Mouse (Mus musculus) neural tube, embryonic 10.5 days (tissue): ENCODE measurements at regions not wholly inside any gene's neighbourhood (a gene's known extent, or its start where the extent isn't known, plus 50 kb on each side); places are given as distances from the start of the nearest gene placed in this dataset.

Experiments
- DNase-seq: peaks from one replicate; pipeline ENCODE4 v3.0.0-alpha.2; 2017; ENCODE audit warnings: low spot score; ENCODE audit errors: extremely low spot score

DNA sequence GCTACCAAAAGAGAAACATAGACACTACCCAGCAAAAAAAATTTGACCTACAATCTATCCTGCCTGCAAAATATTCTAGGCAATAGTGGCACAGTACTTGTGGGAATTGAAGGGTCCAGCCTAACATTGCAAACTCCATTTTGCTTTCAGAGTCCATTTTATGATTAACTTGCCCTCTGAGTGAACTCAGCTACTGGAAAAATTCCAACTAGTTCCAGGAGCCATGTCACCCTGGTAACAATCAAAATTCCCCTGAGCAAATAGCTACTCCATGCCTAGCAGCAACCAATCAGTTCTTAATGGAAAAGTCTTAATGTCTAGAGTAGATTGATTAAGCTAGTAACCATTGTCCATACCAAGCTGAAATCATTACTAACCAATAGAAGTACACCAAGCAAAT lies 104.3 kb upstream of the Ankrd50 start:
- DNase-seq = no peak

GRCm38 (mm10) chr3:38585509-38585908 lies 100.9 kb upstream of the Ankrd50 start:
- no peak for DNase-seq

DNA sequence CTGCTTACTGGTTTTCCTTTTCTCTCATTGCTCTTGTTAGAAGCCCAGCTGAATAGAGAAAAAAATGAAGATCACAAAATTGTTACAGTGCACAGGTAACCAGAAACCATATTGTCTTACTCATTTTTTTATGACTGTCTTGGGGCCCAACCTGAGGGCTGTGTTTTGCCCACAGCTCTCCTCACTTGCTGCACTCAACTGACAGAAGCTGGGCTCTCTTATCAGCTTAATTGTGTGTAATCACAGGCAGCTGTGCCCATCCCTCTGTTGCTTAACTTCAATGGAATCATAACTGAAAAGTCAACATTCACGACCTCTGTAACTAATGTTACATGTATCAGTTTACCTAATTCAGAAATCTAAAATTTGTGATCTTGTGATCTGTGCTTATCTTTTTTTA lies 95.1 kb upstream of the Ankrd50 start:
- DNase-seq = no peak

DNA sequence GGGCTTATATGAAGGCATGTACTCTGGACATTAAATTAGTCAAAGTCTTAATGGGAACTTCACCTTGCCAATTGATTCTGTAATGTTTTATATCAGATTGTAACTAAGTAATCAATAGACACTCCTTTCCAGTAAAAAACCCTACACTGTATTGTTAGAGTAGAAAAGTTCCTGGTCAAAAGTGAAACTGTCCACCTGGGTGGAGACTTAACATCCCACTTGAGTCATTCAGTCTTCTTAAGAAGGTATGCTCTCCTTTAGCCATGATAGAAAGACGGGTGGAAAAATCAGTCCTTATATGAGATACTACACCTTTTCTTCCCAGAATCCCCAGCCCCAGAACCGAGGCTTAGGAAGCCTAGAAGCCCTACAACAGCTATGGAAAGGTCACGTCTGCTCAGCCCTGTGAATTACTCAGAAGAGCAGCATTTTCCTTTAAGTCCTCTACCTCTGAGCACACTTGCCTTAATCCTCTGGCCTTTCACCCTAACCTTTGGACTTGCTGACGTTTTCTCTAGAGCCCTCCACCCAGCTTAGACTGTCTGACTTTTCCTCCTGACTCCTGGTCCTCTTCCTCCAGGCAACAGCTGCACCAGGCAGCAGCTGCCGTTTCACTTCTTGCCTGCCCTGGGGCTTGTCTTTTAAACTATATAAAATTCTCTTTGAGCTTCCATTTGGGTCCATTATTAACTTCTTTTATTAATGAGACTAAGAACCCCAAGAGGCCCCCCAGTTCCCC lies 93.4 kb upstream of the Ankrd50 start:
- no peak for DNase-seq

DNA sequence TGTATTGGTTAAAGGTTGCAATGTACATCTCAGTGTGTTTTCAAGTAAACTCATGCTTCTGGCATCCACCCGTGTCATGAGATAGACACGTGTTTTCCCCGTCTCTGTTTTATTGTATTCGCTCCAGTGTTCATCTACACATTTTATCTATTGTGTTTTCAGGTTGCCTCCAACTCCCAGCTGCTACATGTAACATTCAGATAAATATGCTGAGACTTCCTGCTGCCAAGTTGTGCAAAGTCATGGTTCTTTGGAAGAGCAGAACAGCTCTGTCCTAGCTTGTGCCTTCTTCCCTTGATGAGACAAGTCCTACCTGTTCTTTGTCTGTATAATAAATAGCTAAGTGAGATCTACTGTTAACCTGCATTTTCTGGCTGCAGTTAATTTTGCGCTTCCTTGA lies 89.0 kb upstream of the Ankrd50 start:
- DNase-seq = no peak

DNA sequence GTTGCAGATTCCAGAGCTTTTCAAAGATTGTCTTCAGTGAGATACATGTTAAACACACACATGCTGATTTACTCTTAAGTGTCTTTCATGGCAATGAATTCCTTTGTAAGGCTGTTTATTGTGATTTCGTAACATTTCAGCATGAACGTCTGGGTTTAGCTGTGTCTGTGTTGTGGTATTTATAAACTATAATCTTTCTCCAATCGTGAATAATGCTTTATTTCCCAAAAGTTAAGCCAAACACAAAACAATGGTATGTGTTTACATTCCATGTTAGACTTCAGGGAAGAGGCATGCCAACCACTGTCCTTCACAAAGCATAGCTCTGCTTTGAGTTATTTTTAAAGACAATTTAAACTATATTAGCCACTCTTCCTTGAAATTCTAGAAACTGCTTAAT lies 87.5 kb upstream of the Ankrd50 start:
- DNase-seq = no peak

- no peak for DNase-seq
Measured at GRCm38 (mm10) chr3:38571224-38571623, 86.6 kb upstream of the Ankrd50 start.

- no peak for DNase-seq
Measured at GRCm38 (mm10) chr3:38569001-38569400, 84.4 kb upstream of the Ankrd50 start.

DNA sequence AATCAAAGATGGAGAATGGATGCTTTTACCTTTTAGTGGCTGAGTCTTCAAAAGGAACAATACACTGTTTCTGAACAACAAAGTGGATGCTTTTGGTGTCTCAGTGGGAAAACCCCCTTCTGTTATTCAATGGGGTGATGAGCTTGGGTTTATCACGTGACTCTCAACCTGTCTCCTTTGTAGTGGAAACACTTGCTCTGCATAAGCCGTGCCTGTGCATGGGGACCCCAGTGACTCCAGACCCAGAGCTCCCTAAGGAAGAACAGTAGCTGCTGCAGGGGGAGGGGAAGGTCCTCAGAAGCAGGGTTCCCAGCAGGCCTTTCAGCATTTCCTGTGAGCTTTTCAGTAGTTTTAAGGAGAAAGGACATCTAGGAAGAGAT lies 83.9 kb upstream of the Ankrd50 start:
- no peak for DNase-seq

DNA sequence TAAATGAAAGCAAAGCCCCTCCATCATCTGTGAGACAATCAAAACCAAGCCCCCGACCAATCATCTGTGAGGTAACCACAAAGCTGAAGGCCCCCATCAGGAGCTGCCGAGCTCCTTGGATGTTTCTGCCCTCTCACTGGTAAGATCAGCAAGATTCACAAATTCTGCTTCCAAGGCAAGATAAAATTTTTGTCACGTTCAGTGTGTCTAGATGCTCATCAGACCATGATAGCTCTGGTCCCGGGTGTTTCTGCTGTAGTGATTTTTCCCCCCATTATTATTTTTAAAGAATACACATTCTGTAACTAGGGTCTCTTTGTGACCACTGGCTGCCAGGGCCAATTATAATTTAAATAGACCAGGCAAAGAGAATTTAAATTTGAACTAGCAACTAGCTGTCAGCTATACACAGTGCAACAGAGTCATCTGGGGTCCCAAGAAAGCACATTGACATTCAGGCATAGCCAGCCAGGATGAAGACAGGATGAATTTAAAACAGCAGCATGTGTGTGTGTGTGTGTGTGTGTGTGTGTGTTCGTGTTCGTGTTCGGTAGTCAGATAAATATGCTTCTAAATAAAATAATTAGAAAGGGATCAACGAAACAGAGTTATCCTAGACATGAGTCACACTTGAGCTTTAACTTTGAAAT lies 83.4 kb upstream of the Ankrd50 start:
- no peak for DNase-seq

DNA sequence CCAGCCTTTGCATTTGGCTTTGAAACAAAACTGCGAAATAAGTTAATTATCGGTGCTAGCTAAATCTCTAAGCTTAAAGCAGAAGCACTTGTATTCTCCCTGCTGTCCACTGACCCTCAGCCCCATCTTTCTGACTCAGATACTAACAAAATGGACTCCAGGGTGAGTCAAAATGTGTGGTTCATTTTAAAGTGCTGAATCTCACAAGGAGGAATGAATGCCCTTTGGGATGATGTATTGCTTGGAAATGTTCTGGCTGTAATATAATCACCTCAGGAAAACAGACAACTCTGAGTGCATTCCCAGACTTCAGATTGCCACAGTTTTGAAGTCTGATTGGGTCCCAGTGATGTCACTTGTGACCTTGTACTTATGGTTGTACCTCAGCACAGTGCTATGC lies 81.9 kb upstream of the Ankrd50 start:
- no peak for DNase-seq

DNA sequence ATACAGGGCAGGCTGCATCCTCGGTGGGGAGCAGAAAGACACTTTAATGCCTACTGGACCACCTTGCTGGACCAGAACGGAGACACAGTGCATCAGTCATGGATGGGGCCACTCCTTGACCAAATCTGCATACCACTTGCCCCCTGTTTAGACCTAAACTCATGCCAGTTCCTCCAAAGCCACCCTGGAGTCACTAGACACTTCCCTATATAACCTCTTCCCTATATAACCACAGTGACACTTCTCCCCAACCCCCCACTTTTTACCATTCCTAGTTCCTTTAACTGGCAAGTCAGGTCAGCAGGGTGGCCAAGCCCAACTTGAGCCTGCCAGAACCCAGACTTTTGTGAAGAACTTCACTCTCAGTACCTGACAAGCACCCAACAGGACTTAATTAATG lies 80.2 kb upstream of the Ankrd50 start:
- DNase-seq = no peak

- DNase-seq = no peak
Measured at GRCm38 (mm10) chr3:38564364-38564763, 79.7 kb upstream of the Ankrd50 start.

- DNase-seq = no peak
Measured at GRCm38 (mm10) chr3:38561186-38561585, 76.5 kb upstream of the Ankrd50 start.

DNA sequence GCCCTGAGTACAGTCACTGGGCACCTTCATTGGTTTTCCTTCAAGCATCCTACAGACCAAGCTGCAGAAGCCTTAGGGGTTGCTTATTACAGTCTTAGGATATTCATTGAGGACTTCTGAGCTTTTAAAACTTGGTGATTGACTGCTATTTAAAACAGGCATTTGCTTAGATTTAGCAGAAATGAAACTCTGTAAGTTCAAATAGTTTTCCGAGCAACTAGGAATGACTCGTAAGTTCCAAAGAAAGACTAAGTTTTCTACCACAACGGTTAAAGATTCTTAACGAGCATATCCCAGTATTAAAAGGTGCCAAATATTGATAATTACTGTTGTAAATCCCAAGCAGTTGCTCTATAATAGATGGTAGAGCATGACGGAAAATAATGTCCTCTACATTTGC lies 71.3 kb upstream of the Ankrd50 start:
- DNase-seq = no peak

GRCm38 (mm10) chr3:38553470-38554043 lies 68.9 kb upstream of the Ankrd50 start:
- DNase-seq = no peak

- no peak for DNase-seq
Measured at GRCm38 (mm10) chr3:38547032-38547431, 62.4 kb upstream of the Ankrd50 start.

DNA sequence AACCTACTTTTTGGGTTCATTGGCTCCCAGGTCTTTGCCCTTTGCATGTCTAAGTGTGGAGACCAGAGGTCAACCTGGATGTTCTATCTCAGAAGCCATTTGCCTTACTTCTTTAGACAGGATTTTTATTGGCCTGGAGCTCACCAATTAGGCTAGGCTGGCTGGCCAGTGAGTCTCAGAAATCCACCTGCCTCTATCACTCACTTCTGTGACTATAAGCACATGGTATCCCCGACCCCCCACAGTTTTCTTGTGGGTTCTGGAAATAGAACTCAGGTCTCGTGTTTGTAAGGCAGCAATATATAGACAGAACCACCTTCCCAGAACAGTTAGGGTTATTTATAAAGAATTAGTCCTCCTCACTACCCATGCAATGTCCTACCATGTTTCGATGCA lies 60.9 kb upstream of the Ankrd50 start:
- no peak for DNase-seq

GRCm38 (mm10) chr3:38544718-38545500 lies 60.3 kb upstream of the Ankrd50 start:
- DNase-seq = no peak

DNA sequence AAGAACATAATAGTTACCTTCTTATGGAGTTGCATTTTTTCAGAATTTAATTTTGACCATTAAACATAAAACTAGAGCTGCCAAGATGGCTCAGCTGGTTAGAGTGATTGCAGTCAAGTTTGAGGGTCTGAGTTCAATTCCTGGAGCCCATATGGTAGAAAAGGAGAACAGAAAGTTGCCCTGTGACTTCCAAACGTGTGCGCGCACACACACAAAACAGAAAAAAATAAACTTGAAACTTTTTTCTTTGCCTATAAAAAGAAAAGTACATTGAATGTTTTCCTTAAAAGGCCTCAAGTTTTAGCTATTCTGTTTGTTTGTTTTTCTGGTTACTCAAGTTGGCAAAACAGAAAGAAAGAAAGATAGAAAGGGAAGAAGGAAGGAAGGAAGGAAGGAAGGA lies 59.2 kb upstream of the Ankrd50 start:
- DNase-seq = no peak

DNA sequence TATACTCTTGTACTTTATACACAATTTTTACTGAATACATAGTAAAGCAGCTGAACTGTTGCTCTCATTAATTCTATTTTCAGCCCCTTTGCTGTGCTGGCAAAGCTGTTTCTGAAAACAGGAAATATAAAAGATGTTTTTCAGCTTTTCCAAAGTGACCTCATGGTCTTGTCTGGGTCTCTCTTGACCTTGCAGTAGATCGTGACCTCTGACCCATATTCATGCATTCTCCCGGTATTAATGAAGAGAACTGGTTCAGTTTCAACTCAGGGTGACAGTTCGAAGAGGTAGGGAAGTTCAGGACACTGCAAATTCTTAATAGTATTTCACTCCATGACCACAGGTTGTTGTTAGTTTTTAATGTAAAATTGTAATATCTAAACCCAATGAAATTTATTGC lies 56.7 kb upstream of the Ankrd50 start:
- no peak for DNase-seq

- no peak for DNase-seq
Measured at GRCm38 (mm10) chr3:38538309-38538708, 53.7 kb upstream of the Ankrd50 start.
